Comparison of ENCODE assay signal across 21 mouse cellular contexts in the genomic region with DNA sequence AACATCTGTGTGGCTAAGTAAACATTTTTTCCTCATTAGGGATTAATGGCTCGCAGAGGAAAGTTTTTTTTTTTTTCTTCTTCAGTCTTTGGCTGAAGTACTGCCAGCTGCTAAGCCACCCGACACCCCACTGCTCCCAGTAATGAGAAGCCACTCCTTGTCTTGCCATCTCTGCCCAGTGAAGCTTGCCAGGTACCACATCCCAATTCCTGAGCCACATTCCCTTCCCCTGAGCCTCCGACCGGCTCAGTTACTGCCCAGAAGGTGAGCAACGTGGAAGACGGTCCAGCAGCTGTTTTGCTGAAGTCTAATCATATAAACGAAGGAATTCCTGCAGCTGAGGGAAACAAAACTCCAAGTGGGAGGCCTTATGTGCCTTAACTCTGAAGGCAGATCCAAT.
DNase-seq lines count a peak whose midpoint lies in the region; ATAC-seq and TF ChIP-seq lines count a peak whose summit lies in the region.
"Had no signal": no experiment of that assay in that cellular context is flagged by ENCODE, and none has a peak within 500 bp of the region (broad histone marks: within the 10 kb centered on the region; RNA-seq: fewer than 3 reads in every experiment).

No protein-coding gene starts in this region.

- H3K4me3 ChIP-seq in forebrain, embryonic 14.5 days (ENCODE audit: low read depth, low read length): no peak overlapping the region
- H3K4me3 ChIP-seq in forebrain, postnatal 0 days (ENCODE audit: low read depth, low read length): no peak overlapping the region
- H3K4me3 ChIP-seq in kidney, embryonic 15.5 days (replicated peaks): no peak overlapping the region
- H3K4me3 ChIP-seq in lung, embryonic 14.5 days (ENCODE audit: low read depth, low read length): no peak overlapping the region
- no peak overlapping the region for H3K4me3 ChIP-seq in limb, embryonic 15.5 days
- H3K4me3 ChIP-seq in intestine, embryonic 16.5 days (ENCODE audit: low read length): no peak overlapping the region
- H3K4me3 ChIP-seq: erythroblast, embryonic 14.5 days; heart, embryonic 15.5 days; hindbrain, embryonic 15.5 days; neural tube, embryonic 12.5 days had no signal

- no peaks in the 10 kb centered on the region; the same call in 1 of the 2 replicates for H3K4me1 ChIP-seq in forebrain, embryonic 14.5 days (ENCODE audit: control insufficient read depth, insufficient read depth, low read length)
- H3K4me1 ChIP-seq in forebrain, postnatal 0 days (ENCODE audit: insufficient read depth): peaks cover 4% of the 10 kb centered on the region; the same call in 1 of the 2 replicates
- peaks cover 27% of the 10 kb centered on the region for H3K4me1 ChIP-seq in kidney, embryonic 15.5 days
- no peaks in the 10 kb centered on the region for H3K4me1 ChIP-seq in lung, embryonic 14.5 days (ENCODE audit: insufficient read depth)
- peaks cover 24% of the 10 kb centered on the region for H3K4me1 ChIP-seq in limb, embryonic 15.5 days
- H3K4me1 ChIP-seq in intestine, embryonic 16.5 days (ENCODE audit: control insufficient read depth, insufficient read depth, low read length): no peaks in the 10 kb centered on the region
- H3K4me1 ChIP-seq: neural tube, embryonic 12.5 days had no signal

- no peaks in the 10 kb centered on the region for H3K27me3 ChIP-seq in forebrain, embryonic 14.5 days (replicated peaks; ENCODE audit: control insufficient read depth, insufficient read depth, low read length)
- H3K27me3 ChIP-seq in forebrain, postnatal 0 days (ENCODE audit: insufficient read depth, low read length): no peaks in the 10 kb centered on the region
- H3K27me3 ChIP-seq in kidney, embryonic 15.5 days: 0 out of 2 replicates have a peak, but pooled peaks cover 8% of the 10 kb centered on the region
- no peaks in the 10 kb centered on the region for H3K27me3 ChIP-seq in lung, embryonic 14.5 days (ENCODE audit: insufficient read depth, low read length)
- no peaks in the 10 kb centered on the region for H3K27me3 ChIP-seq in limb, embryonic 15.5 days
- H3K27me3 ChIP-seq in intestine, embryonic 16.5 days (replicated peaks; ENCODE audit: control insufficient read depth, insufficient read depth, low read length): no peaks in the 10 kb centered on the region
- H3K27me3 ChIP-seq: heart, embryonic 15.5 days; hindbrain, embryonic 15.5 days; neural tube, embryonic 12.5 days had no signal

- H3K27ac ChIP-seq in forebrain, embryonic 14.5 days (ENCODE audit: low read depth, low read length): no peak overlapping the region
- no peak overlapping the region for H3K27ac ChIP-seq in forebrain, postnatal 0 days (ENCODE audit: low read depth, low read length)
- H3K27ac ChIP-seq in kidney, embryonic 15.5 days: peak overlapping the region; percentile 7; the same call in 1 of the 2 replicates
- no peak overlapping the region for H3K27ac ChIP-seq in lung, embryonic 14.5 days (ENCODE audit: low read depth)
- H3K27ac ChIP-seq in limb, embryonic 15.5 days: peak overlapping the region; percentile 35; the same call in 1 of the 2 replicates
- no peak overlapping the region for H3K27ac ChIP-seq in intestine, embryonic 16.5 days (ENCODE audit: low read length)
- H3K27ac ChIP-seq: heart, embryonic 15.5 days; hindbrain, embryonic 15.5 days; macrophage; neural tube, embryonic 12.5 days had no signal

- H3K9me3 ChIP-seq in forebrain, embryonic 14.5 days (replicated peaks; ENCODE audit: control insufficient read depth, low read length): no peaks in the 10 kb centered on the region
- H3K9me3 ChIP-seq in forebrain, postnatal 0 days (ENCODE audit: low read length): no peaks in the 10 kb centered on the region
- H3K9me3 ChIP-seq in kidney, embryonic 15.5 days (replicated peaks): no peaks in the 10 kb centered on the region
- H3K9me3 ChIP-seq in lung, embryonic 14.5 days (ENCODE audit: low read depth, low read length): no peaks in the 10 kb centered on the region
- no peaks in the 10 kb centered on the region for H3K9me3 ChIP-seq in limb, embryonic 15.5 days
- no peaks in the 10 kb centered on the region for H3K9me3 ChIP-seq in intestine, embryonic 16.5 days (ENCODE audit: control insufficient read depth, low read length)
- H3K9me3 ChIP-seq: heart, embryonic 15.5 days; hindbrain, embryonic 15.5 days; neural tube, embryonic 12.5 days had no signal

- no peak for ATAC-seq in forebrain, embryonic 14.5 days
- no peak for ATAC-seq in forebrain, postnatal 0 days
- ATAC-seq in kidney, embryonic 15.5 days (replicated peaks; ENCODE audit: low FRiP score): peak; percentile 76
- ATAC-seq in lung, embryonic 14.5 days (ENCODE audit: insufficient read depth): no peak
- no peak for ATAC-seq in limb, embryonic 15.5 days (ENCODE audit: insufficient number of reproducible peaks, low FRiP score, low TSS enrichment, low read depth)
- ATAC-seq in intestine, embryonic 16.5 days: no peak
- ATAC-seq: forebrain, embryonic 16.5 days; midbrain, embryonic 16.5 days had no signal

- 17% methylated on average over 7 of the region's 7 CpGs for WGBS in forebrain, embryonic 14.5 days
- 20% methylated on average over 7 of the region's 7 CpGs for WGBS in forebrain, postnatal 0 days
- WGBS in kidney, embryonic 15.5 days: 16% methylated on average over 7 of the region's 7 CpGs
- 22% methylated on average over 7 of the region's 7 CpGs for WGBS in lung, embryonic 14.5 days
- WGBS in limb, embryonic 15.5 days: 15% methylated on average over 7 of the region's 7 CpGs
- 32% methylated on average over 7 of the region's 7 CpGs for WGBS in intestine, embryonic 16.5 days

- no peaks in the 10 kb centered on the region for H3K36me3 ChIP-seq in forebrain, embryonic 14.5 days (ENCODE audit: control insufficient read depth, insufficient read depth, low read length)
- no peaks in the 10 kb centered on the region for H3K36me3 ChIP-seq in forebrain, postnatal 0 days (ENCODE audit: insufficient read depth)
- no peaks in the 10 kb centered on the region for H3K36me3 ChIP-seq in kidney, embryonic 15.5 days
- H3K36me3 ChIP-seq in lung, embryonic 14.5 days (ENCODE audit: insufficient read depth): no peaks in the 10 kb centered on the region
- H3K36me3 ChIP-seq in limb, embryonic 15.5 days: no peaks in the 10 kb centered on the region
- no peaks in the 10 kb centered on the region for H3K36me3 ChIP-seq in intestine, embryonic 16.5 days (ENCODE audit: control insufficient read depth, insufficient read depth, low read length)
- H3K36me3 ChIP-seq: heart, embryonic 15.5 days; hindbrain, embryonic 15.5 days; neural tube, embryonic 12.5 days had no signal

- H3K4me2 ChIP-seq in forebrain, embryonic 14.5 days (ENCODE audit: low read length): no peak overlapping the region
- H3K4me2 ChIP-seq in forebrain, postnatal 0 days (ENCODE audit: low read depth): no peak overlapping the region
- no peak overlapping the region for H3K4me2 ChIP-seq in kidney, embryonic 15.5 days
- no peak overlapping the region for H3K4me2 ChIP-seq in lung, embryonic 14.5 days
- no peak overlapping the region for H3K4me2 ChIP-seq in limb, embryonic 15.5 days
- no peak overlapping the region for H3K4me2 ChIP-seq in intestine, embryonic 16.5 days (ENCODE audit: low read depth, low read length)
- H3K4me2 ChIP-seq: heart, embryonic 15.5 days; hindbrain, embryonic 15.5 days; neural tube, embryonic 12.5 days had no signal

- TF ChIP-seq CTCF in forebrain, postnatal 0 days (IDR thresholded peaks at IDR 0.05; ENCODE audit: low read depth): no peak
- TF ChIP-seq CTCF in lung, embryonic 14.5 days (IDR thresholded peaks at IDR 0.05; ENCODE audit: low read depth): no peak

- DNase-seq in forebrain, embryonic 14.5 days (ENCODE audit: low spot score): peak; percentile 22
- DNase-seq in forebrain, postnatal 0 days: no peak
- DNase-seq in kidney, adult 11 months: no peak
- DNase-seq in lung, embryonic 14.5 days: peak; percentile 24
- DNase-seq in lung, postnatal 4 days: no peak
- DNase-seq: B cell, adult 2 months; cerebellum, adult 18-20 months; embryo, embryonic 11 days; liver; lung, adult 18-20 months; right cerebral cortex, postnatal 4 days had no signal

- no peak overlapping the region for H3K9ac ChIP-seq in forebrain, embryonic 14.5 days (ENCODE audit: low read length)
- H3K9ac ChIP-seq in forebrain, postnatal 0 days: no peak overlapping the region
- no peak overlapping the region for H3K9ac ChIP-seq in kidney, embryonic 15.5 days
- H3K9ac ChIP-seq in lung, embryonic 14.5 days: no peak overlapping the region
- no peak overlapping the region for H3K9ac ChIP-seq in limb, embryonic 15.5 days
- no peak overlapping the region for H3K9ac ChIP-seq in intestine, embryonic 16.5 days (ENCODE audit: low read depth, low read length)
- H3K9ac ChIP-seq: heart, embryonic 15.5 days; hindbrain, embryonic 15.5 days; neural tube, embryonic 12.5 days had no signal

Comparison
In these comparisons a context has a peak if more than half of its experiments do, and no peak if none do; other contexts are left out.
1. DNase-seq: peak in forebrain, embryonic 14.5 days (single experiment) and lung, embryonic 14.5 days (single experiment); none in forebrain, postnatal 0 days (single experiment), kidney, adult 11 months (single experiment) and lung, postnatal 4 days (0 of 2).
2. H3K27ac ChIP-seq: peak in kidney, embryonic 15.5 days (single experiment) and limb, embryonic 15.5 days (single experiment); none in forebrain, embryonic 14.5 days (single experiment), forebrain, postnatal 0 days (single experiment), lung, embryonic 14.5 days (single experiment) and intestine, embryonic 16.5 days (single experiment).